Mouse (Mus musculus) intestine, embryonic 14.5 days (tissue): ENCODE measurements around the gene Mllt1. TPM values are rescaled to one million over a fixed set of nuclear protein-coding genes. Genes with fewer than 3 reads are reported as not detected.

Source experiments
- ATAC-seq: fragments of 200-750 bp; cut with Nextera tagmentation; replicated peaks from 2 replicates; pipeline ENCODE4 v1.8.0; 2017; ENCODE audit warnings: low read depth, moderate number of reproducible peaks, moderate TSS enrichment, moderate library complexity; ENCODE audit not compliant: low FRiP score, low TSS enrichment
- DNase-seq: peaks from one replicate; pipeline ENCODE4 v3.0.0-alpha.2; 2018; ENCODE audit warnings: low spot score
- H3K27ac ChIP-seq: fragments of 300-500 bp; sonication (generic); 2 replicates; pipeline ENCODE4 v1.5.1; 2014; ENCODE audit warnings: low read depth, mild to moderate bottlenecking, control low read depth
- H3K27me3 ChIP-seq: fragments of 300-500 bp; sonication (generic); replicated peaks from 2 replicates; pipeline ENCODE4 v1.6.1; 2014; ENCODE audit warnings: low read length, control low read depth; ENCODE audit not compliant: control insufficient read depth, insufficient read depth
- H3K36me3 ChIP-seq: fragments of 300-500 bp; sonication (generic); 2 replicates; pipeline ENCODE4 v1.6.1; 2014; ENCODE audit warnings: low read length, control low read depth; ENCODE audit not compliant: control insufficient read depth, insufficient read depth
- H3K4me1 ChIP-seq: fragments of 300-500 bp; sonication (generic); replicated peaks from 2 replicates; pipeline ENCODE4 v1.6.1; 2014; ENCODE audit warnings: low read length, control low read depth, mixed read lengths; ENCODE audit not compliant: control insufficient read depth, insufficient read depth
- H3K4me2 ChIP-seq: fragments of 300-500 bp; sonication (generic); 2 replicates; pipeline ENCODE4 v1.6.1; 2014; ENCODE audit warnings: low read length
- H3K4me3 ChIP-seq: fragments of 300-500 bp; sonication (generic); 2 replicates; pipeline ENCODE4 v1.5.1; 2014; ENCODE audit warnings: low read depth, low read length, control low read depth, mixed read lengths
- H3K9ac ChIP-seq: fragments of 300-500 bp; sonication (generic); 2 replicates; pipeline ENCODE4 v1.6.1; 2014; ENCODE audit warnings: mild to moderate bottlenecking, low read length
- H3K9me3 ChIP-seq: fragments of 300-500 bp; sonication (generic); 2 replicates; pipeline ENCODE4 v1.6.1; 2016; ENCODE audit warnings: low read length, control low read depth; ENCODE audit not compliant: control insufficient read depth
- WGBS: fragments of 180-500 bp; shearing (Covaris S2); extraction: QIAGEN DNeasy Blood & Tissue Kit; methylation state at CpG from one replicate; pipeline ENCODE4 v1.1.7; 2014; 5-methylcytosine and 5-hydroxymethylcytosine counted together
- polyA plus RNA-seq: library from polyadenylated mRNA; unstranded; fragments of >200 nt; fragmentation: Nextera tagmentation; extraction: Ambion mirVana; gene quantifications from 2 replicates; pipeline ENCODE4 v1.2.1, GENCODE M21; 2014

The Mllt1 gene
- polyA plus RNA-seq, 1 experiment from 2014 or later = 30.4 TPM

- no peaks in the 10 kb centered on the region for H3K36me3 ChIP-seq
- no peak overlapping the region for H3K4me3 ChIP-seq
- DNase-seq (no peak), ATAC-seq (no peak)
- no peaks in the 10 kb centered on the region for H3K4me1 ChIP-seq
- H3K27ac ChIP-seq = no peak overlapping the region
- H3K4me2 ChIP-seq = no peak overlapping the region
- H3K9ac ChIP-seq = no peak overlapping the region
- 56% methylated on average over 12 of the region's 14 CpGs for WGBS
- H3K27me3 ChIP-seq = no peaks in the 10 kb centered on the region
- H3K9me3 ChIP-seq = no peaks in the 10 kb centered on the region
Measured at GRCm38 (mm10) chr17:56973956-56974707, 38.9 kb upstream of the Mllt1 start.

DNA sequence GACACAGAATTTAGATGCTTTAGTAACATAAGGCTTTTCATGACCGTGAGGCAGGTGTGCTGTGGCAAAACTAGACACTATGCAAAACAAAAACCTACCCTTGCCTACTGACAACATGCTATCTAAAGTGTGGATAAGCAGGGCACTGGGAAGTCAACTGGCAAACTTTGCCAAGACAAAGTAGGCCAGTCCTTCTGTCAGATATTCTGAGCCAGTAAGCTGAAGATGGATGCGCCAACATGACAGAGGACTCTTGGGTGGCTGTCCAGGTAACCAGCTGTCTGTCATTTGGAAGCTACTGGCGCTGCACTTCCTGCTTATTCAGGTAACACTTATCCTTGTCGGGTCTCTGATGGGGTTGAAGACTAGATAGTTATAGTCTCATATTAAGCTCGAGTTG, 34.9 kb upstream of the Mllt1 start:
- 69% methylated on average over 5 of the region's 5 CpGs for WGBS
- no peak overlapping the region for H3K27ac ChIP-seq
- H3K27me3 ChIP-seq = no peaks in the 10 kb centered on the region
- H3K4me1 ChIP-seq = no peaks in the 10 kb centered on the region
- ATAC-seq = no peak
- H3K36me3 ChIP-seq = no peaks in the 10 kb centered on the region
- peak; percentile 29 for DNase-seq
- no peak overlapping the region for H3K4me2 ChIP-seq
- no peaks in the 10 kb centered on the region for H3K9me3 ChIP-seq
- no peak overlapping the region for H3K9ac ChIP-seq
- no peak overlapping the region for H3K4me3 ChIP-seq

DNA sequence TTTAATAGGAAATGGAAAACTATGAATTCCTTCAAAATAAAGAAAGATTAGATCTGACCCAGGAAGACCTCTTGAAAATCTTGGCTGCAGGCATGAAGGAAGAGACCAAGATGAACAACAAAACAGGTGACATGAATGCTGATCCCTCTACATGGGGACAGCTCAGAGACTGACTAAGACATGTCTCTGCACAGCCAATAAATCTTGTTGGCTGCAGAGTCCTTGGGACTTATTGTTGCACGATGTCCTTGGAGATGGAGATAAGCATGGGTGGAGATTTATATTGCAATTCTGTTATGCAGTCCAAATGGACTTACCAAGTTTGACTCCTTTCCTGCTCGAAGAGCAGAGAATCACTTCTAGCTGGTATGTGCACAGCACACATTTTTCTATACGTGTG, 34.1 kb upstream of the Mllt1 start:
- Histone ChIP-seq H3K36me3 (no peaks in the 10 kb centered on the region), H3K27me3 (no peaks in the 10 kb centered on the region), H3K4me2 (no peak overlapping the region), H3K9ac (no peak overlapping the region), H3K9me3 (no peaks in the 10 kb centered on the region), H3K4me3 (no peak overlapping the region), H3K27ac (no peak overlapping the region), H3K4me1 (no peaks in the 10 kb centered on the region)
- WGBS = 48% methylated on average over 3 of the region's 3 CpGs
- ATAC-seq (no peak), DNase-seq (no peak)

GRCm38 (mm10) chr17:56963646-56964045, 28.4 kb upstream of the Mllt1 start:
- no peaks in the 10 kb centered on the region for H3K4me1 ChIP-seq
- DNase-seq (peak; percentile 20), ATAC-seq (no peak)
- 69% methylated on average over 6 of the region's 6 CpGs for WGBS
- H3K27ac ChIP-seq = no peak overlapping the region
- H3K36me3 ChIP-seq = no peaks in the 10 kb centered on the region
- no peak overlapping the region for H3K4me2 ChIP-seq
- no peak overlapping the region for H3K4me3 ChIP-seq
- no peaks in the 10 kb centered on the region for H3K9me3 ChIP-seq
- no peaks in the 10 kb centered on the region for H3K27me3 ChIP-seq
- no peak overlapping the region for H3K9ac ChIP-seq

- H3K9me3 ChIP-seq = no peaks in the 10 kb centered on the region
- DNase-seq = peak; percentile 41
- H3K9ac ChIP-seq = no peak overlapping the region
- no peaks in the 10 kb centered on the region for H3K4me1 ChIP-seq
- no peak for ATAC-seq
- no peak overlapping the region for H3K4me2 ChIP-seq
- H3K27ac ChIP-seq = no peak overlapping the region
- no peak overlapping the region for H3K4me3 ChIP-seq
- no peaks in the 10 kb centered on the region for H3K27me3 ChIP-seq
- 74% methylated on average over 5 of the region's 5 CpGs for WGBS
- no peaks in the 10 kb centered on the region for H3K36me3 ChIP-seq
Measured at GRCm38 (mm10) chr17:56962642-56963405, 27.6 kb upstream of the Mllt1 start.

- H3K27me3 ChIP-seq = no peaks in the 10 kb centered on the region
- no peak for ATAC-seq
- 88% methylated on average over 4 of the region's 4 CpGs for WGBS
- no peaks in the 10 kb centered on the region for H3K9me3 ChIP-seq
- no peak overlapping the region for H3K9ac ChIP-seq
- no peak overlapping the region for H3K4me2 ChIP-seq
- no peak overlapping the region for H3K4me3 ChIP-seq
- H3K36me3 ChIP-seq = no peaks in the 10 kb centered on the region
- no peak overlapping the region for H3K27ac ChIP-seq
- peak; percentile 36 for DNase-seq
- H3K4me1 ChIP-seq = no peaks in the 10 kb centered on the region
Measured at GRCm38 (mm10) chr17:56961880-56962279, 26.7 kb upstream of the Mllt1 start.

- ATAC-seq = no peak
- no peaks in the 10 kb centered on the region for H3K9me3 ChIP-seq
- no peak overlapping the region for H3K9ac ChIP-seq
- no peaks in the 10 kb centered on the region for H3K36me3 ChIP-seq
- H3K4me3 ChIP-seq = no peak overlapping the region
- 74% methylated on average over 4 of the region's 4 CpGs for WGBS
- H3K4me1 ChIP-seq = no peaks in the 10 kb centered on the region
- DNase-seq = no peak
- no peak overlapping the region for H3K27ac ChIP-seq
- no peak overlapping the region for H3K4me2 ChIP-seq
- H3K27me3 ChIP-seq = no peaks in the 10 kb centered on the region
Measured at GRCm38 (mm10) chr17:56958667-56959066, 23.5 kb upstream of the Mllt1 start.

GRCm38 (mm10) chr17:56957763-56958429, 22.7 kb upstream of the Mllt1 start:
- no peak overlapping the region for H3K4me3 ChIP-seq
- H3K27ac ChIP-seq = no peak overlapping the region
- peak; percentile 48 for DNase-seq
- no peak overlapping the region for H3K4me2 ChIP-seq
- H3K36me3 ChIP-seq = no peaks in the 10 kb centered on the region
- 0 out of 2 replicates have a peak, but pooled peaks have one; percentile 58 for ATAC-seq
- H3K9ac ChIP-seq = no peak overlapping the region
- H3K4me1 ChIP-seq = no peaks in the 10 kb centered on the region
- 31% methylated on average over 11 of the region's 11 CpGs for WGBS
- H3K27me3 ChIP-seq = no peaks in the 10 kb centered on the region
- H3K9me3 ChIP-seq = no peaks in the 10 kb centered on the region
